Mouse (Mus musculus): ENCODE data around the gene Tmem262.
"Not testable (repeated sequence)": the region's sequence is repeated elsewhere in the genome, so short reads cannot be mapped to it uniquely, and the experiment has no call there.

The Tmem262 gene

DNA sequence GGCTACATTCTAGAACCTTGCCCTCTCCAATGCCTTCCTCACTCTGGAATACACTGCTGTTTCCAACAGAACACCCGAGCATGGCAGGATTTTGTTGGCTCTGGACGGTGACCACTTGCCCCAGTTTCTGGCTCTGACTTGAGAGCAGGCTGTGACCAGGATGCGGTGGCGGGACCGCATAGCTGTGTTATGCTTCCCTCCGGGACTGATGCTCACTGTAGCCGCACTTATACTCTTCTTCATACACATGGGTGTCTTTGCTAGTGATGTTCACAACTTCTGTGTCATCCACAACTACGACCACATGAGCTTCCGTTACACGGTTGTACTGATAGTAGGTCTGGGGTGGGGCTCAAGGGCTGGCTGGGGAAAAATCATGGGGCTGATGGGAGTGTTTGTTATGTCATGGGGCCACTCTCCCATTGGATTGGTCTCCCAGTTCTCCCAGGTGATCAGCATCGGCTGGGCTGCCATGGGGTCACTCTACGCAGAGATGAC lies at the start of gene Tmem262:
Gene Tmem262 (plus strand): TSS at position 51 of the 498 bp plus-strand sequence.
- DNase-seq (ENCODE audit: low spot score) = no peak

DNA sequence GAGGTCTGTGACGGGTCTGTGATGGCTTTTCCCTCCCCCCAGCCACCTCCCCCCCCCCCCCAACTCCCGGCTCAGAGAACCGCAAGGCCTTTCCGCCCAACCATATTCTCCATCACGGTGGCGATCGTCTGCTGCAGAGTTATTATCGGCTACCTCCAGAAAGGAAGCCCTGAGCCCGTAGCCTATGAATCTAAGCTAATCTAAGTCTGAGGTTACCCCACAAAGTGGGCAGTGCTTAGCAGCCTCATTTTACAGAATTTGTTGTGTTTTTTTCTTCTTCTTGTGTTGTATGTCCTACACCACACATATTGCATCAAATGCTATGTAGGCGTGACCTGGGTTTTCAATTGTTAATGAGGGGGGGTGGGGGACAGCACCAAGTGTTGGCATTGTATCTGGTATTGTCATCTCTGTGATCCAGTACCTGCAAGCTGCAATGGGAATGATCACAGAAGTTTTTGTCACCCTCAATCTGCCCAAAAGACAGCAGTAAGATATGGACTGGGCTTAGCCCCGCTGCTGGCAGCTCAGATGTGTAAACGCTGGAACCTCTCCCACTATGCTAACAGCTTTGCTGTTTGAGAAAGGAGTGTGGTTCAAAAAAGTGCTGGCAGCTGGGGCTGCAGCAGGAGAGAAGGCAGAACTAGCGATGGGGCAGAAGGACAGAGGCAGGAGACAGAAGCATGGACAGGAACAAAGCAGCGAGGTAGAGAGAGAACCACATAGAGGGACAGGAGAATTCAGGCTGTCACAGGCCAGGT lies 49.1 kb upstream of the Tmem262 start:
- no peak for DNase-seq (ENCODE audit: low spot score)

DNA sequence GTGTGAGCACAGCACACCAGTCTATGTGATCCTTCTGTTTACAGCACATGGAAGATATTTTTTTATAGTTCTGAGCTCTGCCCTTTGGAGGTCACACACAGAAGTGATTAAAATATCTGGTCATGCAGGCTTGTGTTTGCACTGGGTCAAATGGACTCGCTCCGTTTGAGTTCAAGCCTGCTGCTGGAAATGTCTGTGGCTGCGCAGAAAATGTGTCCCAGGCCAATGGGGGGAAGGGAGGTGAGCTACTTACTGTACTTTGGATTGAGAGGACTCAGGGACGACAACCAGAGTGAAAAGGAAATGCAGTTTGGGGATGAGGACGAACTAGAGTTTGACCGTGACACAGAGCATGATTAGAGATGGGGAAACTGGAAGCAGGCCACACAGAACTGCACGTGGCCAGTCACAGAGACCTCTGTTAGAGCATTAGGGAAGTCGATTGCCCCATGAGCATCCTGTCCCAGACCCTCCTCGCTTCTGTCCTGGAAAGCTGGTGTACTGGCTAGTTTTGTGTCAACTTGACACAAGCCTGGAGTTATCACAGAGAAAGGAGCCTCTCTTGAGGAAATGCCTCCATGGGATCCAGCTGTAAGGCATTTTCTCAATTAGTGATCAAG lies 43.8 kb upstream of the Tmem262 start:
- no peak for DNase-seq (ENCODE audit: low spot score)

DNA sequence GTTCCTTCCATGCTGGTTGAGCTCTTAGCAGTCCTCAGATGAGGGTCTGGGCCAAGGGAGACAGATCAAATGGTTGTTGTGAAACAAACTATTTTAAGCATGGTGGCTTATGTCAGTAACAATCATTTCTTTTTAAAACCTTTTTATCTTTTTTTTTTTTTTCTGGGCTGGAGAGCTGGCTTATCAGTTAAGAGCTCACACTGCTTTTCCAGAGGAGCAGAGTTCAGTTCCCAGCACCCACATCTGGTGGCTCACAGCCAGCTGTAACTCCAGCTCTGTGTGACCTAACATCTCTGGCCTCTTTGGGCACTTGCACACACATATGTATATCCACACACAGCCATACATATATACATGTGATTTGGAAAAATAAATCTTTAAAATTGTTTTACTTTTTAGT lies 42.1 kb upstream of the Tmem262 start:
- no peak for DNase-seq (ENCODE audit: low spot score)

DNA sequence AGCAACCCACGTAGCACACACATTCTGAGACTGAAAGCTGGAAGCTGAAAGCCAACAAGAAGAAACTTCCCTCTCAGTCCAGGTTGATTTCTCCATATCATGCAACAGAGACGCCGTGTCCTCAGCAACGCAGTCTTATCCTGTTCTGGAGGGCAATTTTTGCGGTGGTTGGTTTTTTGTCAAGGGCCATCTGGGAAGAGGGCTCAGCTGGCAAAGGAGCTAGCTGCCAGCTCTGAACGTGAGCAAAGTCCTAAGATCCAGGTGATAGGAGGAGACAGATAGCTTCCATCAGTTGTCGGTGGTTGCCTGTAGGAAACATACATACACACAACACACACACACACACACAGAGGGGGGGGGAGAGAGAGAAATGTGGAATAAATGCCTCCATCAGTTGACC lies 41.5 kb upstream of the Tmem262 start:
- DNase-seq (ENCODE audit: low spot score) = no peak

DNA sequence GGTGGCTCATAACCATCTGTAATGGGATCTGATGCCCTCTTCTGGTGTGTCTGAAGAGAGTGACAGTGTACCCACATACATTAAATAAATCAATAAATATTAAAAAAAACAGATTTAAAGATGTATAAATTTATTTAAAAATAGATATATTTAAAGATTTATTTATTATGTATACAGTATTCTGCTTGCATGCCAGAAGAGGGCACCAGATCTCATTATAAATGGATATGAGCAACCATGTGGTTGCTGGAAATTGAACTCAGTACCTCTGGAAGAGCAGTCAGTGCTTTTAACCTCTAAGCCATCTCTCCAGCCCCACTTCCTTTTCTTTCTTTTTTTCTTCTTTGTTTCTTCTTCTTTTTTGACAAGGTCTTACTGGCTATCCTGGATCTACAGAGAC lies 39.8 kb upstream of the Tmem262 start:
- DNase-seq (ENCODE audit: low spot score) = no peak

DNA sequence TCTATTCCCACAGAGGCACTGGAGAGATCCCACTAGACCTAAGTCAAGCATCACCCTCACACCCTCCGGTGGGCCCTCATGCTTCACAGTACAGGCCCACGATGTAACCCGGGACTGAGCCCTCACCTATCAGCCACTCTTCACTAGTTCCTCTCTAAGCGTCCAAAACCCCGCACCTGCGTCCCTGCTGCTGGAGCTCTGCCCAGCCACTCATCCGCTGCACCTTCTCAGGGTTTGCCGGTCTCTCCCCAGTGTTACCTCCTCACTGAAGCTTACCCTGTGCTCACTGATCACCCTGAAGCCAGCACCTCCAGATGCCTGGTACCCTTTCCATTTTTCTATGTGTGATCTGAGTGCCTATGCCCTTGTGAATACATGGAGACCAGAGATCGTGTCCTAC lies 37.5 kb upstream of the Tmem262 start:
- DNase-seq (ENCODE audit: low spot score) = no peak

DNA sequence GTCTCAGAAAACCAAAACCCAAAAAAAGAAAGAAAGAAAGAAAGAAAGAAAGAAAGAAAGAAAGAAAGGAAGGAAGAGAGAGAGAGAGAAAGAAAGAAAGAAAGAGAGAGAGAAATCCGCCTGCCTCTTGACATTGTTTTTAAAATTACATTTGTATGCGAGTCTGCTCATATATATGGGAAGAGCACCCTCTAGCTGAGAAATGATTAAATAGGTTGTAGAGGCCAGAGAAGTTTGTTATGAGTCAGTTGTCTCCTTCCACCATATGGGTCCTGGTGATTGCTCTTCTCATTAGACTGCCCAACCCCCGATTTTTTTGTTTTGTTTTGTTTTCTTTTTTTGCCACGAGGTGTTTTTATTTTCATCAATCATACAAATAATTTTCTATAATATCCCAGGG lies 35.7 kb upstream of the Tmem262 start:
- DNase-seq (ENCODE audit: low spot score) = not testable (repeated sequence)

DNA sequence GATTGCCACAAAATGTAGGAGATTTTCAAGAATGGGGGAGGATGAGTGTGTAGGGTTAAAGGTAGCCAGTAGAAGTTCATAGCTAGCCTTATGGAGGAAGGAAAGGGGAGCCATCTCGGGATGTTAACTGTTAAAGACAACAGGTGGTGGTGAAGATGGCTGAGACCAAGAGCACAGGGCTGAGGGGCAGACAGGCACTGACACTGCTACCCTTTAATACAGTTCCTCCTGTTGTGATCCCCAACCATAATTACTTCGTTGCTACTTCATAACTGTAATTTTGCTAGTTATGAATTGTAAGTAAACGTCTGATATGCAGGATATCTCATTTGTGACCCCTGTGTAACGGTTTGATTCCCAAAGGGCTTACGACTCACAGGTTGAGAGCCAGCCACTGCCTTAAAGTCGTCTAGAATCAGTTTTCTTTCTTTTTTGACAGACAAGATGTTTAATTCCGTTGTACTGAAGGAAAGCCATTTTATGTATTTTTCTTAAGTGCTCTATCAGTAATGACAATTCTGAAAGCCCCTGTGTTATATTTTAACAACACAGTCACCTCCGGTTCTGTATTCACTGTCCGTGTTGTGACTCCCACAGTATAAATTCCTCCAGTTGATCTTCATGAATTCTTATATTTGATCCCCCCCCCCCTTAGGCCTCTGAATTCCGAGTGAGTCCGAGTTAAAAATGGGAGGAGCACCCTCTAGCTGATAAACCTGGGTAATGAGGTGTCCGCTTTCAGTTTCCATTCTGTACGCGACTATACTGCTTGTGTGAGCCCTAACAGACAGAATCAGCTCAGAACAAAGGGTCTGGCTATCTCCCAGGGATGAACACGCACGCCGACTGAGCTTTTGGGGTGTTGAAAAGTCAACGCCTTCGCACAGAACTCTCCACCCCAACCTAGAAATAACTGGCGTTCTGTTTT lies 34.2 kb upstream of the Tmem262 start:
- DNase-seq (ENCODE audit: low spot score) = peak; percentile 53

DNA sequence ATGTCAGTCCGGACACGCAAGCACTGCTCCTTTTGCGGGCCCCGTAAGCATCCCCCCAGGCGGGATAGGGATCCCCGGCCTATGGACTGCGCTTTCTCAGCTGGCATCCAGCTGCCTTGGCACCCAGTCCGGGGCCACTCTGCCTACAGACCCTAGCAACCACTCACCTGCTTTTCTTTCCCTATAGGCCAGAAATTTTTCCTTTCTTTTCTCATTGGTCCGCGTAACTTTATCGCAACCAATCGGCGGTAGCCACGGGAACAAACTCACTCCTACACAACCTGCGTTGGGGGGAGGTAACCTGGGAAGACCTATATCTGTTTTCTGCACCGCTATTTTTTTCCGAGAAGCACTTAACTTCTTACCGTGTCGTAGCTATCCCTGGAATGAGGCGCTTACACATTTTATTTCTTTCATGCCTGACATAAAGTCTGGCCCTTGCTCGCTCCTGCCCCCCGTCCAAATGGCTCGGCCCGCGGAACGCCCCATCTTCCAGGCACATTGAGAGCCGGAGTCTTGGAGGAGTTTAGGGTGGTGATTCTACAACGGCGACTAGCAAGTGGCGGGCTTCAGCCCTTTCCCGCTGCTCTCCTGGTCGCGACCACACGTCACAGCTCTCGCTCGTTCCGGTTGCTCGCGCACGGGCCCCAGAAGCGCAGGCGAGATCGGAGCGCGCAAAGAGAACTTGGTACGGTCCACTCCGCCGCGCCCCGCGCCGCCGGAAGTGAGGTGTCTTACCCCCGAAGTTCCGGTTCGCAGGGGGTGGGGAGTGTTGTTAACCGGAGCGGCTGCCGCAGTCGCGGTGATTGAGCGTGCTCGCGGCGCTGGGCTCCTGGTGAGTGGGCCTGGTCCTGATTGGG lies 33.3 kb upstream of the Tmem262 start, which contains the start of gene Syvn1:
Gene Syvn1 (plus strand): TSS at position 283 of the 860 bp plus-strand sequence.
- DNase-seq (ENCODE audit: low spot score) = peak; percentile 96

DNA sequence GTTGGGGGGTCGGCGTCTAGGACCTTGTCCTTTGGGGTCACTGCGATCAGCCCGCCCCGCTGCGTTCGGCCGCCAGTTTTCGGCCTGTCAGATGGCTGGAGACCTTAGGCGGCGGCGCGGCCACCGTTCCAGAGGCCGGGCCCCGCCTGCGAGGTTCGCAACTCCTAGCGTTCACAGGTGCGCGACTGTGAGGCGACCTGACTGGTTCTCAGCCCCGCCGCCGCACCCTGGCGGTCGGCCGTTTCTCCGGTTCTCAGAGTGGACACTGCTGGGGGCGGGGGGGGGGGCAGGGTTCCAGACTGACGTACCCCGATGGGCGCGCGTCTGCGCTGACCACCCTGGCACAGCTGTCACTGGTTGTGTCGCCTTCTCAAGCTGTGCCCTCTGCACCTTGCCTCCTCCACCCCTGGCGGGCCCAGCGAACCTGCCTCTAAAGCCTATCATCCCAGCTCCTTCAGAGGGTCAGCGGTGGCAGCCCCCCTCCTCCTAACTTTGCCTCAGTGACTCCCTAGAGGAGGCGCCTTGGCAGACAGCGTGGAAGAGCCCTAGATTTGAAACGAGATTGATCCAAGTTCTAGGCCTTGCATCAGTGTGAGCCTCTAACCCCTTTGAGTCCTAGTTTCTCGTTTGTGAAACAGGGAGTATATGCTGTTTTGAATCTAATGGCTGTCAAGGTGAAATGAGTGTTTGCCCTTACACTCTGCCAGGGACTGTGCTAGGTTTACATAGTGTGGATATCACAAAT lies 32.5 kb upstream of the Tmem262 start:
- DNase-seq (ENCODE audit: low spot score) = no peak

DNA sequence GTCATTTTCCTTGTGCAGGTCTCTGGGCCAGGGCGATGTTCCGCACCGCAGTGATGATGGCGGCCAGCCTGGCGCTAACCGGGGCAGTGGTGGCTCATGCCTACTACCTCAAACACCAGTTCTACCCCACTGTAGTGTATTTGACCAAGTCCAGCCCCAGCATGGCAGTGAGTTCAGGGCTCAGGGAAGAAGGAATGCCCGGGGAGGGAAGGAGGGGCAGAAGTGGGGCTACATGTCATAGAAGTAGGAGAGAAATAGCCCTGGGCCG lies 32.0 kb upstream of the Tmem262 start:
- no peak for DNase-seq (ENCODE audit: low spot score)

DNA sequence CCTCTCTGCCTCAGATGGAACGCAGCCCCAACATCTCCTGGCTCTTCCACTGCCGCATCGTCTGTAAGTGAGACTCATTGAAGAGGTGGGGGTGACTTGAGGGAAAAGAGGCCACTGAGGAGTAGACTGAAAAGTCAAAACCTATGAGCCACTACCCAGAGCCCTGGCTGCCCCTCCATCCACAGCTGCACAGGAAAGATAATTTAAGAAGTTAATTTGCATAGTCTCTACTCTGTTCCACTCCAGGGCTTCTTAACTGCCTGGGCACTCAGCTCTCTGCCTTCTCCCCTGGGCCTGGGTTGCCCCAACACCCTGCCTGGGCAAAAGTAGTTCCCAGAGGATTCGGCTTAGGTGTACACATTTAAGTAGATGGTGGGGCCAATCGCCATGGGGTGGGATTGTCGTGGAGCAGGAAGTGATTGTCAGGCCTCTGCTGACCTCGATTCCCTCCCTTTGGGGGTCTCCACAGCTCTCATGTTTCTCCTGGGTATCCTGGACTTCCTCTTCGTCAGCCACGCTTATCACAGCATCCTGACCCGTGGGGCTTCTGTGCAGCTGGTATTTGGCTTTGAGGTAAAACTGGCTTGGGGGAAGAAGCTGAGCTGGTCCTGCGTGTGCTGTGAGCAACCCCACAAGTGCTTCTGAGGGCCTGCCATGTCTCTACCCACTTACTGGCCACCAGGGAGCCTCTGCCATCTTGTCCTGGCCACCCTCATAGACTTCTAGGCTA lies 31.0 kb upstream of the Tmem262 start:
- DNase-seq (ENCODE audit: low spot score) = no peak

DNA sequence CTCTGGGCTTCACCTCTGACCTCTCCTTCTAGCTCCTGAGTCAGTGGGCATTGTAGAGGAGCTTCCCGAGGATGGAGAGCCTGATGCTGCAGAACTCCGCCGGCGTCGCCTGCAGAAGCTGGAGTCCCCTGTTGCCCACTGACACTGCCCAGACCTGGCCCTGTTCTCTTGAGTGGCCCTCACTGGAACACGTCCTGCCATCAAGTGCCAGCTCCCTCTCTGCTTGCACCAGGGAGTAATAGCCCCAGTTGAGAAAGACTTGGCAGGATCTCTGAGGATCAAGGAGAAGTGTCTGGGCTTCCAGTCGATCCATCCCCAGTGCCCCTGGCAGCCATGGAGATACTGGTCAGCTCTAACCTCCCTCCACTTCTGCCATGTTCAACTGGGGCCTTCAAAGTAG lies 27.3 kb upstream of the Tmem262 start:
- no peak for DNase-seq (ENCODE audit: low spot score)

DNA sequence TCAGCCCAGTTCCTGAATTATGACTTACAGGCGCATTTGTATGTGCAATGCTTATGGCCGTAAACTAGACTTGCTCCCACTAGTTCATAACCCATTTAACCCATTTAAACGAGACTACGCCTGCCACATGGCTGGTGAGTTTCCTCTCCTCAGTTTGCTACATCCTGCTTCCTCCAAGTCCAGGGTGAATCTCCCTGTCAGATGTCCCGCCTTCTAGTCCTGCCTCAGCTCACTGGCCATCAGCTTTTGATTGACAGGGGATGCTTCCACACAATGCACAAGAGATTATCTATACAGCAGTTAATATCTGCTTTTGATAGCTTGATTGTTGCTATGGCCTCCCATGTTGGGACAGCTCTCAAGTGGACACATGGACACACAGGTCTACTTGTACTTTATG lies 25.5 kb upstream of the Tmem262 start:
- no peak for DNase-seq (ENCODE audit: low spot score)

DNA sequence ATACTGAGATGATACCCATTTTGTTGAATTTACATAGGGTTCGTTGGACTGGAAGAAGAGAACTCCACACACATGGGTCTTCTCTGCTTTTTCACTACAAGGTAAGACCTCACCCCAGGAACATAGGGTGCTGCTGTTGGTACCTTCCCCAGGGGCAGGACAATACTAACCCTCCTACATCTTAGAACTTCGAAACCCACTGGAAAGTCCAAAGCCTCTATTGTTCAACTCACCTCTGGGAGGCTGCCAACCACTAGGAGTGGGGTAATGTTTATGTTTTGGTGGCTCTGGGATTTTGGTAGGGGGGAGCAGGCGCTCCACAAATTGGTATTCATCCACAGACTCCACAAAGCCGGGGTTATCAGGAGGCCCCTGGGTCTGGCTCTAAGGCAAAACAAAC lies 23.1 kb upstream of the Tmem262 start:
- DNase-seq (ENCODE audit: low spot score) = no peak

DNA sequence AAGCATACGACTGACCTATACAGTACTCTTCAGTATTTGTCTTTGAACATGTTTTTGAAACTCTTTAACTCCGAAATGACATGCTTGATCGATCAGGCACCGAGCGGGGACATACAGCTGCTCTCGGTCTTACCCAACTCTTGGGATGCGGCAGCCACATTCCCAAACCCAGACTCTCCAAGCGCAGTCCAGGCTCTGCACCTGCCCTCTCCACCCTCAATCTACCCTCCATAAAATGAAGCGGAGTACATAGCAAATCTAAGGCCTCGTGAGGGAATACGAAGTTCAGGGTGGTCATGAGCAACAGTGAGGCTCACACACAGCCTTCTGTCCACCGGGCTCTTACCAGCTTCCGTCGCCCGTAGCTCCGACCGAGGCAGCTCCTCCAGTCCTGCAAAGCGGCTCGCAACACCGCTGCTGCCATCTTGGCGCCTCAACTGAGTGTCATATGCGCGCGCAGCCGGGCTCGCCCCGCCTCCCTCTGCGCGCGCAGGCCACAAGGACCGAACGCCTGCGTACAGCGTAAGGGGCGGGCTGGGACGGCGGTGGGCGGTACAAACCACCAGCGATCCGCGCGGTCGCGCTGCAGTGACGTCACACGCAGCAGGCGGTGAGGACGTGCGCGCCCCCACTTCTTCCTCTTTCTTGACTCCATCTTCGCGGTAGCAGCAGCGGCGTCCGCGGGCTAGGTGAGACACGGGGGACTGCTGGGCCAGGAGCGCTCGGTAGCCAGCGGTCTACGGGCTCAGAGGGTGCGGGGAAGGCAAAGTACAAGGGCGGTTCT lies 22.3 kb upstream of the Tmem262 start, which contains the start of the genes Mrpl49 and Fau:
Gene Mrpl49 (minus strand): TSS at position 473 of the 784 bp plus-strand sequence.
Gene Fau (plus strand): TSS at position 532 of the 784 bp plus-strand sequence.
- peak; percentile 98 for DNase-seq (ENCODE audit: low spot score)

DNA sequence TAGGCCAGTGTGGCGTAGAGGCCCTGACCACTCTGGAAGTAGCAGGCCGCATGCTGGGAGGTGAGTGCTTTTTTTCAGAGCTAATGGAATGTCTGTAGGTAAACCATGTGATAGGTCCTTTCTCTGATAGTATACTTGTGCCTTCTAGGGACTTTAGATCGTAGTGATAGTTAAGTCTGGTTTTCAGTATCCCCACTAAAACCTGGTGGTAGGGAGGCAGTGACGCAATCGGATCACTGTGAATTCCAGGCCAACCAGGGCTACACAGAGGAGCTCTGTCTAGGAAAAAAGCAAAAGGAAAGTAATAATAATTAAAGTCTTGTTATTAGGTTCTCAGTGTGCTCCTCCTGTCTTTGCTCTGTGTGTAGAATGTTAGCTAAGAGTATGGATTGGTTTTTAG lies 21.3 kb upstream of the Tmem262 start:
- no peak for DNase-seq (ENCODE audit: low spot score)

DNA sequence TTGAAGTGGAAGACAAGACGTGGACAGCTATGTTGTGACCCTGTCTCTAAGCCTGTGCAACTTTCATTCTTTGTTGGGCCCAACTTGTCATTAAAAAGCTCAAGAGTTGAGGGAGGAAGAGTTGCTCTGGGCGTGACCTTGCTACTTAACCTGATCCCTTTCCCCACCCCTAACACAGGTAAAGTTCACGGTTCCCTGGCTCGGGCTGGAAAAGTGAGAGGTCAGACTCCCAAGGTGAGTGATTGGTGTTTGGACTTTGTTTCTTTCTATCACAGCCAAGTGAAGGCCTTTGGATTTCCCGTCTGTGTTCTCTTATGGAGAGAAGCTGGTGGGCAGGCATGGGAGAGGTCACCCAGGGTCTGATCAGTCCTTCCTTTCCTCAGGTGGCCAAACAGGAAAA lies 20.9 kb upstream of the Tmem262 start:
- DNase-seq (ENCODE audit: low spot score) = no peak

All from lung, postnatal 25 days (tissue).